Mouse (Mus musculus) ES-Bruce4 (cell line): ENCODE data around the gene Prr9. TPM values are rescaled to one million over a fixed set of nuclear protein-coding genes. Genes with fewer than 3 reads are reported as not detected.

Source experiments
- H3K27ac ChIP-seq: 2 replicates; pipeline ENCODE4 v1.5.1; 2012; ENCODE audit warnings: low read length, inconsistent platforms; ENCODE audit not compliant: insufficient read depth
- H3K27me3 ChIP-seq: 2 replicates; pipeline ENCODE4 v1.6.1; 2012; ENCODE audit warnings: mild to moderate bottlenecking, low read length, inconsistent platforms; ENCODE audit not compliant: control insufficient read depth, poor library complexity, insufficient read depth, severe bottlenecking
- H3K36me3 ChIP-seq: 2 replicates; pipeline ENCODE4 v1.6.1; 2012; ENCODE audit warnings: inconsistent platforms, mild to moderate bottlenecking, low read length, moderate library complexity; ENCODE audit not compliant: control insufficient read depth, poor library complexity, insufficient read depth, severe bottlenecking
- H3K4me1 ChIP-seq: one replicate; pipeline ENCODE4 v1.8.1; 2011; ENCODE audit warnings: low read length; ENCODE audit not compliant: control insufficient read depth, insufficient read depth
- H3K4me3 ChIP-seq: 2 replicates; pipeline ENCODE4 v1.5.1; 2011; ENCODE audit warnings: low read depth, mild to moderate bottlenecking, low read length
- H3K9ac ChIP-seq: 2 replicates; pipeline ENCODE4 v1.6.1; 2012; ENCODE audit warnings: low read depth, mild to moderate bottlenecking, inconsistent platforms; ENCODE audit not compliant: poor library complexity, severe bottlenecking
- H3K9me3 ChIP-seq: replicated peaks from 2 replicates; pipeline ENCODE4 v1.6.1; 2012; ENCODE audit warnings: mild to moderate bottlenecking, low read length, inconsistent platforms; ENCODE audit not compliant: control insufficient read depth, poor library complexity, insufficient read depth, severe bottlenecking
- CTCF ChIP-seq: IDR thresholded peaks from one replicate; pipeline ENCODE4 v1.8.1; 2011; ENCODE audit warnings: low read depth, low read length
- EP300 ChIP-seq: IDR thresholded peaks from 2 replicates; pipeline ENCODE4 v1.6.1; 2011; ENCODE audit warnings: low read depth, low read length; ENCODE audit not compliant: insufficient read depth
- POLR2A ChIP-seq: IDR thresholded peaks from one replicate; pipeline ENCODE4 v1.8.1; 2011; ENCODE audit warnings: low read length; ENCODE audit not compliant: insufficient read depth
- polyA plus RNA-seq: library from polyadenylated mRNA; stranded (reverse); fragments of >200 nt; gene quantifications from 2 replicates; pipeline ENCODE4 v1.2.4, GENCODE M21; 2011; ENCODE audit warnings: low read depth; ENCODE audit not compliant: missing spikeins, insufficient read depth, insufficient read length

Gene Prr9
- polyA plus RNA-seq = not detected in 2 replicates

DNA sequence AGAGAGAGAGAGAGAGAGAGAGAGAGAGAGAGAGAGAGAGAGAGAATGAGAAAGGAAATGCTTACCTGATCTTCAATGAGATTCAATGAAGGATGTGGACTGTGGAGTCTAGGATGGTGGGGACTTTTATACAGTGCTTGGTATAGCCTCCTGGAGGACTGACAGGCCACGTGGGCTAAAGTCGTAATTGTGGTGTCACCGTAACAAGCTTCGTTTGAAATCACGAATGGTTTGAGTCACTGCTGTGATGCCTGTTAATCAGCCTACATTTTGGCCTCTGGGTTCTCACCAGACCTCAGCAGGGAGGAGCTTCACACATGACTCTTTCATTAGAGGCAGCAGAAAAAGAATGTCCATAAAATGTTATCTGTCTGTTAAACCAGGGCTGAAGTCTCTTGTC is at the start of gene Prr9:
TSS of gene Prr9 (minus strand) at position 101 of the 400 bp plus-strand sequence.
- H3K4me1 ChIP-seq = no peaks in the 10 kb centered on the region
- H3K27me3 ChIP-seq = no peaks in the 10 kb centered on the region
- no peak within 1 kb of the TSS for H3K9ac ChIP-seq
- H3K9me3 ChIP-seq = no peaks in the 10 kb centered on the region
- TF ChIP-seq CTCF = no peak
- no peak for TF ChIP-seq EP300
- TF ChIP-seq POLR2A = no peak
- H3K27ac ChIP-seq = no peak within 1 kb of the TSS
- H3K4me3 ChIP-seq = no peak within 1 kb of the TSS
- H3K36me3 ChIP-seq = no peaks in the 10 kb centered on the region

DNA sequence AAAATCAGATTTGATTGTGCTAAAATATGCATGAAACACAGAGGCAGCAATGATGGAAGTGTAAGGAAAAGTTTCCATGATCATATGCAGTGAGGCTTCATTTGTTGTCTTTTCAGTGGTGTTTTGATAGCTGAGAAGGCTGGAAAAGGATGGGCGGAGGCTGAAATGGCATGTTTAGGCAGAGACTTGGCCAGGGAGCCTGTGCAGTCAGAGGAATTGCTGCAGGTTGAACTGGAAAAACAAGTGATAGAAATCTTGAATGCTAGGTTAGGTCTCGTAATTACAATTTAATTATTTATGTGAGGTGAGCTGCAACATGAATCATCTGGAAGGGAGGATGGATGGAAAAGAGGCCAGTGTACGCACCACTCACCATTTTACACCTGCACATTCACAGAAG is 46.1 kb upstream of the Prr9 start:
- H3K27ac ChIP-seq = no peak overlapping the region
- H3K36me3 ChIP-seq = no peaks in the 10 kb centered on the region
- H3K4me3 ChIP-seq = no peak overlapping the region
- H3K9me3 ChIP-seq = no peaks in the 10 kb centered on the region
- TF ChIP-seq EP300 (no peak), CTCF (no peak), POLR2A (no peak)
- H3K9ac ChIP-seq = no peak overlapping the region
- H3K4me1 ChIP-seq = no peaks in the 10 kb centered on the region
- no peaks in the 10 kb centered on the region for H3K27me3 ChIP-seq

DNA sequence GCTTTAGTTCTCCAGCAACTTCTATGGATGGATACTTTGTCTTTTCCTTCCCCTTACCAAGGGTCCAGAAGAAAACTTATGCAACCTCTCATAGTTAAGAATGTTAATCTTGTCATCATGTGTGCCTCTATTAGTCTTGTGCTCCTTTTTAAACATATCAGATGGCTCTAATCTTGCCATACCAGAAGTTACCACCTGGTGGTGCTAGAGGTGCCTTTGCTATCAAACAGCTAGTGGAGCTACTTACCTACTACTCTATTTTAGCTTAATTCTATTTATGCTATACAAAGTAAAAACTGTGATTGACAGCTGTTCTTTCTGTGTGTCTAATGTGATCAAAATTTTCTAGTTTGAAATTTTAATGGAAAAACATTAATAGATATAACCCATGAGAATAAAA is 29.6 kb upstream of the Prr9 start:
- TF ChIP-seq EP300 = no peak
- no peak for TF ChIP-seq POLR2A
- no peak for TF ChIP-seq CTCF
- no peak overlapping the region for H3K9ac ChIP-seq
- no peak overlapping the region for H3K4me3 ChIP-seq
- H3K36me3 ChIP-seq = no peaks in the 10 kb centered on the region
- H3K27me3 ChIP-seq = no peaks in the 10 kb centered on the region
- H3K9me3 ChIP-seq = no peaks in the 10 kb centered on the region
- no peaks in the 10 kb centered on the region for H3K4me1 ChIP-seq
- no peak overlapping the region for H3K27ac ChIP-seq

DNA sequence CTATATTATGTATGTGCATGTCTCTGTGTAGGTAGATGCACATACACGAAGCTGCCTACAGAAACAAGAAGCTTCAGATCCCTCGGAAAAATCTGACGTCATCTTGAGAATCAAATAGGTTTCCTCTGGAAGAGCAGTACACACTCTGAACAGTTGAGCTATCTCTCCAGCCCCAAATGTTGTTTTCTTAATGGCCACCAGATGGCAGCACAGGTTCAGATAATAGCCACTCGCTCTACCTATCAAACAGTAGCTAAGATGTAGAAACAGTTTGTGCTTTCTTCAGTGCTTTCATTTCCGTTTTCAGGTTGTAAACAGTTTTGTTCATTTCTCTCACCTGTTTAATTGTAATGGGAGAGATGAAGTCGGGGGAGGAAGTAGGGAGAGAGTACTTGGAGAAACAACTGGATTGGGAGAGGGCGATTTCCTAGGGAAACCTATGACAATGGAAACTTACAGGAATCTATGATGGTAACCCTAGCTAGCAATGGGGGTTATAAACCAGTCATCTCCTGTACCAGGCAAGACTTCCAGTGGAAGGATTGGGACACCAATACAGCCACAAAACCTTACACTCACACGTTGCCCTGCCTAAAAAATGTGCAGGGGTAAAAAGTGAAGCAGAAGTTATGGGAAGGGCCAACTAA is 27.0 kb upstream of the Prr9 start:
- no peaks in the 10 kb centered on the region for H3K36me3 ChIP-seq
- H3K4me3 ChIP-seq = no peak overlapping the region
- no peak overlapping the region for H3K9ac ChIP-seq
- H3K4me1 ChIP-seq = no peaks in the 10 kb centered on the region
- no peak overlapping the region for H3K27ac ChIP-seq
- TF ChIP-seq EP300 (no peak), CTCF (peak; percentile 30)
- no peaks in the 10 kb centered on the region for H3K27me3 ChIP-seq
- H3K9me3 ChIP-seq = no peaks in the 10 kb centered on the region

DNA sequence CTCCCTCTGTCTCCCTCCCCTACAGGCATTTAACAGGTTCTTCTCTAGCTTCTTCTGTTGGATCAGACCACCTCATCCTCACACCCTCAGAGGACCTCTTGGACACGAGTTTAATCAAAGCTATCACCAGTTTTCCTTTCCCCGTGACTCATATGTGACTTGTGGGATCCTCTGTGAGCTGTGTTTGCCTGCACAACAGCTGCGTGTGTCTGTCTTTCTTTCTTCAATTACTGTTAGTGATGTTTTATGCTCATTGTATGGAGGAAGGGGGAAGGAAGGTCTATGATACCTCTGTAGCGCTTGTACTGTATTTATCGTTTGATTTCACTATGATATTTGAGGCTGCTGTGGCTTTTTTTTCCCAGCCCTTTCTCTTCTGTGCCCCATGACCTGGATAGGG is 24.2 kb upstream of the Prr9 start:
- Histone ChIP-seq H3K27ac (no peak overlapping the region), H3K4me1 (no peaks in the 10 kb centered on the region), H3K9ac (no peak overlapping the region), H3K36me3 (no peaks in the 10 kb centered on the region), H3K27me3 (no peaks in the 10 kb centered on the region), H3K9me3 (no peaks in the 10 kb centered on the region), H3K4me3 (no peak overlapping the region)
- TF ChIP-seq EP300 (no peak), CTCF (no peak), POLR2A (no peak)

DNA sequence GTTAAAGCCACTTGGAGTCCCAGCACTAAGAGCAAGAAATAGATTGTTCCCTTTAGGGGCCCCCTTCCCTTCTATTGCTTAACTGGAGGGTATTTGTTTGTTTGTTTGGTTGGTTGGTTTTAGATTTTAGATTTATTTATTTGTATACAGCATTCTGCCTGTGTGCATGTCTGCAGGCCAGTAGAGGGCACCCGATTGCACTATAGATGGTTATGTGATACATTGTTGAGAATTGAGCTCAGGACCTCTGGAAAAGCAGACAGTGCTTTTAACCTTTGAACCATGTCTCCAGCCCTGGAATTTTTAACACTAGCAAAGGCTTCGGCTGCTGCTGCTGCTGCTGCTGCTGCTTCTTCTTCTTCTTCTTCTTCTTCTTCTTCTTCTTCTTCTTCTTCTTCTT is 23.7 kb upstream of the Prr9 start:
- Histone ChIP-seq H3K9me3 (no peaks in the 10 kb centered on the region), H3K36me3 (no peaks in the 10 kb centered on the region), H3K9ac (no peak overlapping the region), H3K4me3 (no peak overlapping the region), H3K27me3 (no peaks in the 10 kb centered on the region; the same call in 1 of the 2 replicates), H3K4me1 (no peaks in the 10 kb centered on the region), H3K27ac (no peak overlapping the region)
- TF ChIP-seq CTCF (no peak), POLR2A (no peak), EP300 (no peak)
